Mouse (Mus musculus): ENCODE measurements around the gene Apobec2. TPM values are rescaled to one million over a fixed set of nuclear protein-coding genes. Genes with fewer than 3 reads are reported as not detected.

The Apobec2 gene
- polyA plus RNA-seq, 1 experiment from 2014 or later, result 0.43 TPM

DNA sequence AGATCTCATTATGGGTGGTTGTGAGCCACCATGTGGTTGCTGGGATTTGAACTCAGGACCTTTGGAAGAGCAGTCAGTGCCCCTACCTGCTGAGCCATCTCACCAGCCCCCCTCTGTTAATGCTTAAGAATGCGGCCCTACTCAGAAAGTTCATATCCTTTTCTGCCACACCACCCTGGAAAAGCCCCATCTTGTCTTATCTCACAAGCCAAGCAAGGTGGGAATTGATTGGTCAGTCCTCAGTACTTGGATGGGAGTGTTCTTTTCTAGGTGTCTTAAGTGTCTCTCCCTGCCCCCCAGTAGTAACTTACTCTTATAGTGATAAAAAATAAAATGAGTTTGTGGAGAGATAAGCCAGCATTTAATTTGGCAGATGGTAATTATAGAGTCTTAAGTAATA, 28.0 kb downstream of the Apobec2 start:
- Histone ChIP-seq H3K4me2 (ENCODE audit: low read length) (no peak overlapping the region), H3K36me3 (ENCODE audit: control insufficient read depth, insufficient read depth) (no peaks in the 10 kb centered on the region), H3K27ac (ENCODE audit: low read length) (no peak overlapping the region), H3K4me3 (replicated peaks; ENCODE audit: low read length) (no peak overlapping the region), H3K9ac (replicated peaks; ENCODE audit: low read depth, low read length) (no peak overlapping the region), H3K4me1 (replicated peaks; ENCODE audit: control insufficient read depth, insufficient read depth, low read length) (peaks cover 19% of the 10 kb centered on the region), H3K9me3 (ENCODE audit: control insufficient read depth, low read length) (no peaks in the 10 kb centered on the region), H3K27me3 (replicated peaks; ENCODE audit: control insufficient read depth, insufficient read depth, low read length) (no peaks in the 10 kb centered on the region)
- 75% methylated on average over 1 of the region's 1 CpGs for WGBS
- no peak for ATAC-seq

DNA sequence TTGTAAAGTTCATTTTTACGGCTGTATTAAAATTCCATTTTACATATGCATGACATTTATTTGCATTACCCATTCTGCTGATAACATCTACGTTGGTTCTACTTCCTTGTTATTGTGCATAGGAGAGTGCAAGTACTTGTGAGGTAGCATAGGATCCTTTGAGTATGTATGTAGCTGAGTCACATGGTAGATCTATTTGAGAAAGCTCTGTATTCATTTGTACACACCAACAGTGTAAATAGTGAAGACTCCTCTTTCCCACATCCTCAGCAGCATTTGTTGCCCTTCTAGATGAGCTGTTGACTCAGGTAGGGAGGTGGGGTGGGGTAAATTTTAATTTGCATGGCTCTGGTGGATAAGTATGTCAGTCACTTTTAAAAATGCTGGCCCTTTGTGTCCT, 28.9 kb downstream of the Apobec2 start:
- 89% methylated on average over 2 of the region's 2 CpGs for WGBS
- peaks cover 19% of the 10 kb centered on the region for H3K4me1 ChIP-seq (replicated peaks; ENCODE audit: control insufficient read depth, insufficient read depth, low read length)

DNA sequence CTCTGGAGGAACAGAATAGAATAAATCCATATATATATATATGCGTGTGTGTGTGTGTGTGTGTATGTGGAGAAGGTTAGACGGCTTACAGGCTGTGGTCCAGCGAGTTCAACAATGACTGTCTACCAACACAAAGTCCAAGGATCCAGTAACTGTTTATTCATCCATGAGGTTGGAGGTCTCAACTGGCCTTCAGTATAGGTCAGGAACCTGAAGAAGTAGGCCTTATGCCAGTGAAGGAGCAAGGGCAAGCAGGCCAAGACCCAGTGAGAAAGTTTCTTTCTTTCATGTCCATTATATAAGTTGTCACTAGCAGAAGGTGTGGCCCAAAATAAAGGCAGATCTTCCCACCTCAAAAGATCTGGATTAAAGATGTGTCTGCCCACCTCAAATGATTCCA, 30.0 kb downstream of the Apobec2 start:
- Histone ChIP-seq H3K4me3 (replicated peaks; ENCODE audit: low read length) (no peak overlapping the region), H3K27ac (ENCODE audit: low read length) (no peak overlapping the region), H3K36me3 (ENCODE audit: control insufficient read depth, insufficient read depth) (peaks cover 9% of the 10 kb centered on the region; the same call in 1 of the 2 replicates), H3K9ac (replicated peaks; ENCODE audit: low read depth, low read length) (no peak overlapping the region), H3K9me3 (ENCODE audit: control insufficient read depth, low read length) (no peaks in the 10 kb centered on the region), H3K4me2 (ENCODE audit: low read length) (no peak overlapping the region), H3K27me3 (replicated peaks; ENCODE audit: control insufficient read depth, insufficient read depth, low read length) (no peaks in the 10 kb centered on the region), H3K4me1 (replicated peaks; ENCODE audit: control insufficient read depth, insufficient read depth, low read length) (peaks cover 12% of the 10 kb centered on the region)
- ATAC-seq, result no peak
- WGBS, result 89% methylated on average over 3 of the region's 3 CpGs

More for the DNA sequence above, 28.9 kb downstream of the Apobec2 start:
- H3K4me2 ChIP-seq (ENCODE audit: low read length), result no peak overlapping the region
- H3K9ac ChIP-seq (replicated peaks; ENCODE audit: low read depth, low read length), result no peak overlapping the region
- no peak overlapping the region for H3K27ac ChIP-seq (ENCODE audit: low read length)
- no peak for ATAC-seq
- H3K9me3 ChIP-seq (ENCODE audit: control insufficient read depth, low read length), result no peaks in the 10 kb centered on the region
- peaks cover 2% of the 10 kb centered on the region; the same call in 1 of the 2 replicates for H3K36me3 ChIP-seq (ENCODE audit: control insufficient read depth, insufficient read depth)
- H3K27me3 ChIP-seq (replicated peaks; ENCODE audit: control insufficient read depth, insufficient read depth, low read length), result no peaks in the 10 kb centered on the region
- no peak overlapping the region for H3K4me3 ChIP-seq (replicated peaks; ENCODE audit: low read length)

DNA sequence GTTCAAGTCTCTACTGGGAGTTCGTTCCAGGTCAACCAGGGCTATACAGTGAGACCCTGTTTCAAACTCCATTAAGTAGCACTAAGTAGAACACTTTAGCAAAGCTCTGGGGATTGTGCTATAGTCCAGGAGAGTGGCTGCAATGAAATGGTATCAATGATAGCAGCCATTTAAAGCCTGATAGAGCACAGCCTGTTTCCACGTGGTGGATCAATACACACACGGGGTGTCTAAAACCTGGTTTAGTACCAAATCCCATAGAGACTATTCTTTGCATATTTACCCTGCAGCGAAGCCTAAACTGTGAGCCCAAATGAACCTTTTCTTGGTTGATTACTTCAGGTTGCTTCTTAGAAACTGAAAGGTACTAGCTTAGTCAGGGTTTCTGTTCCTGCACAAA, 31.0 kb downstream of the Apobec2 start:
- H3K27me3 ChIP-seq (replicated peaks; ENCODE audit: control insufficient read depth, insufficient read depth, low read length), result no peaks in the 10 kb centered on the region
- ATAC-seq, result no peak
- WGBS, result 91% methylated on average over 4 of the region's 4 CpGs
- H3K36me3 ChIP-seq (ENCODE audit: control insufficient read depth, insufficient read depth), result peaks cover 9% of the 10 kb centered on the region; the same call in 1 of the 2 replicates
- H3K4me3 ChIP-seq (replicated peaks; ENCODE audit: low read length), result no peak overlapping the region
- H3K9me3 ChIP-seq (ENCODE audit: control insufficient read depth, low read length), result no peaks in the 10 kb centered on the region
- H3K4me2 ChIP-seq (ENCODE audit: low read length), result no peak overlapping the region
- H3K4me1 ChIP-seq (replicated peaks; ENCODE audit: control insufficient read depth, insufficient read depth, low read length), result peaks cover 3% of the 10 kb centered on the region
- no peak overlapping the region for H3K27ac ChIP-seq (ENCODE audit: low read length)
- H3K9ac ChIP-seq (replicated peaks; ENCODE audit: low read depth, low read length), result no peak overlapping the region

DNA sequence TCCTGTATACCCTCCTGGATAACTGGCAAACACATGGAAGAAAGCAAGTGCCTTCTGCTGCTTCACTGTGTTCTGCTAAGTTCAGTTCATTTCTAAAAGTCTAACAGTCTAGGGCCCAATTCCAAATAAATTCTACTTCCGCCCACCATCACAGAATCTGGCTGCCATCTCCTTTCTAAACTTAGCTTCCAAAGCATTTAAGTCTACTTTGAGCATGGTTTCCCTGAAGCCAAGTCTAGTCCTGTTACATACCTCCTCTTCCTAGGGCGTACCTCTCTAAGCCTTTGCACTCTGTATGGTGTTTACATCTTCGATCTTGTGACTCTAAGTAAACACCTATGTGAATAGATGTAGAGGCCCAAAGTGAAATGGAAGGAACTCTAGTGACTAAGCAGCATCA, 40.1 kb downstream of the Apobec2 start:
- Histone ChIP-seq H3K27me3 (replicated peaks; ENCODE audit: control insufficient read depth, insufficient read depth, low read length) (no peaks in the 10 kb centered on the region), H3K27ac (ENCODE audit: low read length) (no peak overlapping the region), H3K9me3 (ENCODE audit: control insufficient read depth, low read length) (no peaks in the 10 kb centered on the region), H3K9ac (replicated peaks; ENCODE audit: low read depth, low read length) (no peak overlapping the region), H3K4me3 (replicated peaks; ENCODE audit: low read length) (no peak overlapping the region), H3K36me3 (ENCODE audit: control insufficient read depth, insufficient read depth) (peaks cover 62% of the 10 kb centered on the region), H3K4me1 (replicated peaks; ENCODE audit: control insufficient read depth, insufficient read depth, low read length) (no peaks in the 10 kb centered on the region), H3K4me2 (ENCODE audit: low read length) (no peak overlapping the region)
- 94% methylated on average over 3 of the region's 3 CpGs for WGBS
- no peak for ATAC-seq

DNA sequence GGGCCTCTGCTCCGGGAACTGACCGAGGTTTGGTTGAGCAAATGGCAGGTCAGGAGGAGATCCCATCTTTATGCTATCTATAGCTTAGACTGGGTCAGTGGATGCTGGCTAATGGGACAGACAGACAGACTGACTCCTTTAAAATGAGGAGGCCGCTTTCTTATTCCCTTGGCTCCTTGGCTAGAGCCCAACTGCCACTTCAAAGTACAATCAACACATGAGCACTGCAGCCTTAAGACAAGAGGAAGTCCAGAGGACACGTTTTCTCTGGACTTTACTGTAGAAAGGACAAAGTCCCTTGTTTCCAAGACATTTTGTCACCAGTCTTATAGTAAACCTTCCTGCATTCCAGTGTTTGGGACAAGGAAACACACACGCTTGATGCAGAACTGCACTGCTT, 41.3 kb downstream of the Apobec2 start:
- Histone ChIP-seq H3K27ac (ENCODE audit: low read length) (no peak overlapping the region), H3K27me3 (replicated peaks; ENCODE audit: control insufficient read depth, insufficient read depth, low read length) (no peaks in the 10 kb centered on the region), H3K4me3 (replicated peaks; ENCODE audit: low read length) (no peak overlapping the region), H3K36me3 (ENCODE audit: control insufficient read depth, insufficient read depth) (peaks cover 68% of the 10 kb centered on the region), H3K9ac (replicated peaks; ENCODE audit: low read depth, low read length) (no peak overlapping the region), H3K4me2 (ENCODE audit: low read length) (no peak overlapping the region), H3K9me3 (ENCODE audit: control insufficient read depth, low read length) (no peaks in the 10 kb centered on the region), H3K4me1 (replicated peaks; ENCODE audit: control insufficient read depth, insufficient read depth, low read length) (no peaks in the 10 kb centered on the region)
- ATAC-seq, result no peak
- WGBS, result 91% methylated on average over 5 of the region's 5 CpGs

DNA sequence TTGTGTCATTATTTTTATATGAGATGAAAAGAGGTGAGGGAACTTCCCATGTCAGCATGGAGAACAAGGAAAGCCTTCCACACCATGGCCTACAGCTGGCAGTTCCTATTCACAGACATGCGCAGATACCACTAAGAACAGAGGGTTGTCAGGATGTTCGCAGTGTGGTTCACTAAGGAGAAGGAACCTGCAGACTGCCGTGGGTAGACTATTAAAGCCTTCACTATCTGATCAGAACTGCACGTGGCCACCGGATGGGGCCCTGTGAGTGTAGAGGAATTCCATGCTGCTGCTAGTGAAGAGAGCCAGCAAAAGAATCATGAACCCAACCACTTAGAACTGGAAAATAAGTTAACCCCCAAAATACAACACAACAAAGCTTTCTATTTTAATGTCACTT, 43.3 kb downstream of the Apobec2 start:
- 95% methylated on average over 5 of the region's 5 CpGs for WGBS
- ATAC-seq, result no peak
- no peak overlapping the region for H3K4me3 ChIP-seq (replicated peaks; ENCODE audit: low read length)
- H3K4me1 ChIP-seq (replicated peaks; ENCODE audit: control insufficient read depth, insufficient read depth, low read length), result no peaks in the 10 kb centered on the region
- no peak overlapping the region for H3K4me2 ChIP-seq (ENCODE audit: low read length)
- H3K27me3 ChIP-seq (replicated peaks; ENCODE audit: control insufficient read depth, insufficient read depth, low read length), result no peaks in the 10 kb centered on the region
- H3K27ac ChIP-seq (ENCODE audit: low read length), result no peak overlapping the region
- no peaks in the 10 kb centered on the region for H3K9me3 ChIP-seq (ENCODE audit: control insufficient read depth, low read length)
- H3K36me3 ChIP-seq (ENCODE audit: control insufficient read depth, insufficient read depth), result peaks cover 66% of the 10 kb centered on the region
- no peak overlapping the region for H3K9ac ChIP-seq (replicated peaks; ENCODE audit: low read depth, low read length)

DNA sequence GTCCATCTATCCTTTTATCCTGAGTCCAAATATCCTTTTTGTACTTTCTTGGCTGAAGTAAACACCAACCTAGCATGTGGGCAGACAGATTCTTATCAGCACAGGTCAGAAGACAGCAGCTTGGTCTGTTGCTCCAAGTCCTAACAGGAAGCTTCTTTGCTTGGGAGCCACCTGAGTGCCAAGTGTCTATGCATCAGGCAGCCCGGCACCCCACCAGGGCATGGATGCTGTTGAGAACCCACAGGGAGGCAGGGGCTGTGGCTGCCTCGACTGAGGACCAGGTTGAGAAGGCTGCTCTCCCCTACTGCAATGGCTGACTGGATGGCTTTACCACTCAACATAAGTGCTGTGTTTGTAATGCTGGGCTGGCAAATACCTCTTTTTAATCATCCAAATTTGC, 44.1 kb downstream of the Apobec2 start:
- Histone ChIP-seq H3K4me1 (replicated peaks; ENCODE audit: control insufficient read depth, insufficient read depth, low read length) (no peaks in the 10 kb centered on the region), H3K4me2 (ENCODE audit: low read length) (no peak overlapping the region), H3K4me3 (replicated peaks; ENCODE audit: low read length) (no peak overlapping the region), H3K9ac (replicated peaks; ENCODE audit: low read depth, low read length) (no peak overlapping the region), H3K9me3 (ENCODE audit: control insufficient read depth, low read length) (no peaks in the 10 kb centered on the region), H3K36me3 (ENCODE audit: control insufficient read depth, insufficient read depth) (peaks cover 60% of the 10 kb centered on the region), H3K27ac (ENCODE audit: low read length) (no peak overlapping the region), H3K27me3 (replicated peaks; ENCODE audit: control insufficient read depth, insufficient read depth, low read length) (no peaks in the 10 kb centered on the region)
- no peak for ATAC-seq
- WGBS, result 98% methylated on average over 2 of the region's 2 CpGs

DNA sequence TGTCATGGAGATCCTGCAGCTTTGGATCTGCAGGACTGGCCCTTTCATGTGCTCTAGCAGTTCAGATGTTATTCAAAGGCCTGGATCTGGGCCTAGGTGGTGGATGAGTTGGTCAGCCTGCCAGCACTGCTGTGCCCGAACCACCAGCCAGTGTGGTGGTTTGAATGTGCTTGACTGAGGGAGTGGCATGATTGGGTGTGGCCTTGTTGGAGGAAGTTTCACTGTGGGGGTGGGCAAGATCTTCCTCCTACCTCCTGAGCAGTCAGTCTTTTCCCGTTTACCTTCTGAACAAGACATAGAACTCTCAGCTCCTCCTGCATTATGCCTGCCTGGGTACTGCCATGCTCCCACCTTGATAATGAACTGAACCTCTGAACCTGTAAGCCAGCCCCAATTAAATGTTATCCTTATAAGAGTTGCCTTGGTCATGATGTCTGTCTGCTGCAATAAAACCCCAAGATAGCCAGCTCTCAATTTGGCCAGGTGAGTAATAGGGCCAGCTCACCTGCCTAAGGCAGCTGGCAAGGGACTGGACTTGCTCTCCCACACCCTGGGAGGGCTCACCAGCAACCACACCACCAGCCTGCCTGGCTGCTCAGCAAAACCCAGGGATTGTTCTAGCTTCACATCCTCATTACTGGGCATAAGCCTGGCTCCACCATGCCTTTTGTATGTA, 46.8 kb downstream of the Apobec2 start:
- Histone ChIP-seq H3K4me2 (ENCODE audit: low read length) (no peak overlapping the region), H3K9me3 (ENCODE audit: control insufficient read depth, low read length) (no peaks in the 10 kb centered on the region), H3K27ac (ENCODE audit: low read length) (no peak overlapping the region), H3K36me3 (ENCODE audit: control insufficient read depth, insufficient read depth) (peaks cover 37% of the 10 kb centered on the region), H3K9ac (replicated peaks; ENCODE audit: low read depth, low read length) (no peak overlapping the region), H3K4me1 (replicated peaks; ENCODE audit: control insufficient read depth, insufficient read depth, low read length) (no peaks in the 10 kb centered on the region), H3K4me3 (replicated peaks; ENCODE audit: low read length) (no peak overlapping the region), H3K27me3 (replicated peaks; ENCODE audit: control insufficient read depth, insufficient read depth, low read length) (no peaks in the 10 kb centered on the region)
- ATAC-seq, result no peak
- WGBS, result 73% methylated on average over 2 of the region's 2 CpGs

DNA sequence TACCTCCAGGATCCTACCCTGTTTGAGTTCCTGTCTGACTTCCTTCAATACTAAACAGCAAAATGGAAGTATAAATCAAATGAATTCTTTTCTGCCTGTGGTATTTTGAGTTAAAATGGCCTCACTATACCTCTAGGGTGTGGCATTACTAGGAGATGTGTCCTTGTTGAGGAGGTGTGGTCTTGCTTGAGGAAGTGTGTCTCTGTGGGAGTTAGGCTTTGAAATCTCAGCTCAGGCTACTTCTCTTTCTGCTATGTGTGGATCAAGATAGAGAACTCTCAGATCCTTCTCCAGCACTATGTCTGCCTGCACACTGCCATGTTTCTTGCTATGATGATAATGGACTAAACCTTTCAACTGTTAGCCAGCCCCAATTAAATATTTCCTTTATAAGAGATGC, 53.7 kb downstream of the Apobec2 start:
- Histone ChIP-seq H3K27me3 (replicated peaks; ENCODE audit: control insufficient read depth, insufficient read depth, low read length) (no peaks in the 10 kb centered on the region), H3K9ac (replicated peaks; ENCODE audit: low read depth, low read length) (no peak overlapping the region), H3K4me1 (replicated peaks; ENCODE audit: control insufficient read depth, insufficient read depth, low read length) (no peaks in the 10 kb centered on the region), H3K4me2 (ENCODE audit: low read length) (no peak overlapping the region), H3K36me3 (ENCODE audit: control insufficient read depth, insufficient read depth) (no peaks in the 10 kb centered on the region), H3K4me3 (replicated peaks; ENCODE audit: low read length) (no peak overlapping the region), H3K9me3 (ENCODE audit: control insufficient read depth, low read length) (no peaks in the 10 kb centered on the region), H3K27ac (ENCODE audit: low read length) (no peak overlapping the region)
- no peak for ATAC-seq

Data from forebrain, embryonic 16.5 days (tissue).